Comparison of ENCODE assay signal across 8 mouse cellular contexts in the genomic region with DNA sequence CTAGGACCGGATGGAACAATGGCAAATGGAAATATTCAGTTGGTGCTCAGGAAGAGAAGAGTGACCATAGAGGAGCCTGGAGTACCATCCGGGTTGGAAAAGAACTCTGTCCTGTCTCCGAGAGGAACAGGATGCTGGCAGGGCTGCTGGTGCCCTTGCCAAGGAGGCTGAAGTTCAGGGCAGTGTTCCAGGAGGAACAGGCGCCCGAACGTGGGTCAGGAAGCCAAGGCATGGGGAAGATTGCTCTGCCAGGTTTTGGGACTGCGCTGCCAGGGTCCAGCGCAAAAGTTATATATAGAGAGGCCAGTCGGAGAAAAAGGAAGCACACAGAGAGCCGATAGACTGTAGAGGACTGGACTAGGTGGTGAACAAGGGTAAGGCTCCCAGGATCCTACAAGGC.
DNase-seq lines count a peak whose midpoint lies in the region; TF ChIP-seq lines count a peak whose summit lies in the region.

No protein-coding gene starts in this region.

- H3K79me2 ChIP-seq in macrophage (ENCODE audit: inconsistent target) = no peaks in the 10 kb centered on the region

- WGBS in macrophage (ENCODE audit: missing documents) = 60% methylated on average over 10 of the region's 10 CpGs
- 88% methylated on average over 10 of the region's 10 CpGs for WGBS in thymus, adult 2 months

- no peaks in the 10 kb centered on the region for H3K36me3 ChIP-seq in macrophage (ENCODE audit: inconsistent target)
- H3K36me3 ChIP-seq in thymus, adult 2 months (ENCODE audit: control insufficient read depth, insufficient read depth, low read length) = no peaks in the 10 kb centered on the region

- H3K4me3 ChIP-seq in macrophage (ENCODE audit: inconsistent target) = no peak overlapping the region
- no peak overlapping the region for H3K4me3 ChIP-seq in thymus, adult 2 months (ENCODE audit: control insufficient read depth, insufficient read depth, low read length)

- H3K27me3 ChIP-seq in thymus, adult 2 months (ENCODE audit: control insufficient read depth, insufficient read depth, low read length) = no peaks in the 10 kb centered on the region

- TF ChIP-seq POLR2A in thymus, adult 2 months (IDR thresholded peaks at IDR 0.05; ENCODE audit: control insufficient read depth, extremely low read depth, insufficient read depth, low read length, poor library complexity) = no peak

- H3K27ac ChIP-seq in macrophage = peak overlapping the region; percentile 93
- H3K27ac ChIP-seq in thymus, adult 2 months (ENCODE audit: control insufficient read depth, insufficient read depth, low read length) = no peak overlapping the region

- intact Hi-C loops in left cerebral cortex, postnatal 14 days (cut with DNase I) = no loop called here
- intact Hi-C loops in heart, postnatal 14 days (cut with DNase I) = loop anchor here (5.0 kb wide), 3 partner anchors 62 to 202 kb away; a partner anchor contains a TSS

- no peak for TF ChIP-seq CTCF in thymus, adult 2 months (IDR thresholded peaks at IDR 0.05; ENCODE audit: borderline replicate concordance, control insufficient read depth, extremely low read depth, insufficient read depth, low read length, poor library complexity)

- H3K4me1 ChIP-seq in thymus, adult 2 months (replicated peaks; ENCODE audit: control insufficient read depth, insufficient read depth, low read length) = peaks cover 5% of the 10 kb centered on the region; the same call in 1 of the 2 replicates

- DNase-seq in left cerebral cortex, postnatal 14 days (ENCODE audit: low spot score in 2 of 2) = peak; percentile 14 to 26
- DNase-seq in left cerebral cortex, adult 8-10 months (ENCODE audit: low spot score in 2 of 2) = no peak
- DNase-seq in adrenal gland, adult 8-10 months = peak; percentile 84
- DNase-seq in cerebellum, postnatal 10 days = peak; percentile 90 to 91
- DNase-seq in heart, postnatal 14 days = peak; percentile 82 to 91
- DNase-seq in embryo, embryonic 11 days = no peak
- no peak for DNase-seq in thymus, adult 2 months

Comparison
In these comparisons a context has a peak if more than half of its experiments do, and no peak if none do; other contexts are left out.
1. DNase-seq: peak in left cerebral cortex, postnatal 14 days (2 of 2), adrenal gland, adult 8-10 months (single experiment), cerebellum, postnatal 10 days (2 of 2) and heart, postnatal 14 days (2 of 2); none in left cerebral cortex, adult 8-10 months (0 of 2), embryo, embryonic 11 days (single experiment) and thymus, adult 2 months (single experiment).